Mouse (Mus musculus) left cerebral cortex, adult 8-10 months (tissue): ENCODE data around the gene Cggbp1. TPM values are rescaled to one million over a fixed set of nuclear protein-coding genes. Genes with fewer than 3 reads are reported as not detected.

Experiments
- DNase-seq, 2 experiments: peaks; one replicate each; pipeline ENCODE4 v3.0.0; 2022; ENCODE audit warnings: low spot score in 2 of 2
- total RNA-seq, 4 experiments: library from RNA; stranded (reverse); gene quantifications; 2 replicates each; pipeline ENCODE4 v1.2.4; 2022

Gene Cggbp1
- total RNA-seq, 4 experiments from 2014 or later: 53.3 to 63.1 (median 59.0) TPM

GRCm38 (mm10) chr16:64872841-64873240, 21.0 kb downstream of the Cggbp1 start:
- no peak for DNase-seq

- peak; percentile 10 to 45 for DNase-seq
These were observed 21.9 kb downstream of the Cggbp1 start for GRCm38 (mm10) chr16:64873416-64874305.

GRCm38 (mm10) chr16:64875384-64875783, 23.6 kb downstream of the Cggbp1 start:
- DNase-seq: no peak

GRCm38 (mm10) chr16:64875822-64876221, 24.0 kb downstream of the Cggbp1 start:
- no peak for DNase-seq

- no peak for DNase-seq
These were observed 25.0 kb downstream of the Cggbp1 start for GRCm38 (mm10) chr16:64876631-64877265.

- no peak for DNase-seq
These were observed 25.5 kb downstream of the Cggbp1 start for GRCm38 (mm10) chr16:64877314-64877713.

- no peak for DNase-seq
These were observed 26.9 kb downstream of the Cggbp1 start for GRCm38 (mm10) chr16:64878611-64879132.

GRCm38 (mm10) chr16:64879735-64880134, 27.9 kb downstream of the Cggbp1 start:
- no peak for DNase-seq

- DNase-seq: no peak
These were observed 29.2 kb downstream of the Cggbp1 start for GRCm38 (mm10) chr16:64880986-64881385.

- no peak for DNase-seq
These were observed 29.6 kb downstream of the Cggbp1 start for GRCm38 (mm10) chr16:64881442-64881841.

- no peak for DNase-seq
These were observed 32.1 kb downstream of the Cggbp1 start for GRCm38 (mm10) chr16:64883896-64884295.

- DNase-seq: no peak
These were observed 32.6 kb downstream of the Cggbp1 start for GRCm38 (mm10) chr16:64884420-64884838.

- DNase-seq: no peak
These were observed 33.3 kb downstream of the Cggbp1 start for GRCm38 (mm10) chr16:64885142-64885541.

- no peak for DNase-seq
These were observed 33.8 kb downstream of the Cggbp1 start for GRCm38 (mm10) chr16:64885547-64885946.

GRCm38 (mm10) chr16:64889496-64889895, 37.7 kb downstream of the Cggbp1 start:
- no peak for DNase-seq

- DNase-seq: no peak
These were observed 47.3 kb downstream of the Cggbp1 start for GRCm38 (mm10) chr16:64899084-64899483.

- no peak for DNase-seq
These were observed 51.5 kb downstream of the Cggbp1 start for GRCm38 (mm10) chr16:64903328-64903727.

- no peak for DNase-seq
These were observed 55.3 kb downstream of the Cggbp1 start for GRCm38 (mm10) chr16:64907112-64907511.

- no peak for DNase-seq
These were observed 57.0 kb downstream of the Cggbp1 start for GRCm38 (mm10) chr16:64908747-64909146.
